Mouse (Mus musculus): ENCODE data around the gene Tmbim1. TPM values are rescaled to one million over a fixed set of nuclear protein-coding genes. Genes with fewer than 3 reads are reported as not detected.
A peak's percentile ranks its signal among the peaks of the same experiment; 100 is the strongest.

The Tmbim1 gene
- polyA plus RNA-seq, 1 experiment: 60.8 TPM

DNA sequence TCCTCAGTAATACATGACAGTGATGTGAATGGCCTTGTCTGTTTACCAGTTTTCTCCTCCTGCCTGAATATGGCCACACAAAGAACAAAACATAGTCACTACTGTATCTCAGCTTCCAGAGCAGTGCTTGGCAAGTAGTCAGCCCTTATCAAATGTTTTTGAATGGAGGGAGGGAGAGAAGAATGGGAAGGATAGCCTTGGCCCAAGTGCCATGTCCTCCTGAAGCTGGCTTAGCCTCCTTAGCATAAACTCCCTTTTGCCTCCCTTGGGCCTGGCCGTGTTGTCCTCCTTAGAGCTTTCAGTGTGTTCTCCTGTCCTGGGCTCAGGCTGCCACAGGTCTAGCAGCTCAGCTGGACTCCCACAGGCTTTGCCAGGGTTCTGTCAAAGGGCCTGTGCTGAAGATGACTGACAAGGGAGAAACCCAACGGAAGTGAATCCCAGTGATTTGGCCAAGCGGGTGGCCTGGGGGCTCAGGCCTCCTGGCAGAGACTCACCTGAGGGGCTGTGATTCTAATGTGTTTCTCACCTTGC lies 31.9 kb upstream of the Tmbim1 start:
- Histone ChIP-seq H3K4me3 (ENCODE audit: extremely low read depth, insufficient read depth, insufficient read length) (no peak overlapping the region), H3K4me1 (ENCODE audit: control insufficient read depth, insufficient read depth, insufficient read length) (no peaks in the 10 kb centered on the region; the same call in 1 of the 2 replicates), H3K36me3 (ENCODE audit: control insufficient read depth, insufficient read depth, low read length) (no peaks in the 10 kb centered on the region), H3K27ac (ENCODE audit: insufficient read depth, low read length) (no peak overlapping the region), H3K27me3 (ENCODE audit: control insufficient read depth, insufficient read depth, low read length) (no peaks in the 10 kb centered on the region)
- no peak for DNase-seq (ENCODE audit: low read depth in 1 of 2, low spot score in 2 of 2)
- TF ChIP-seq POLR2A (IDR thresholded peaks at IDR 0.05; ENCODE audit: low read depth, low read length) (no peak), CTCF (IDR thresholded peaks at IDR 0.05; ENCODE audit: extremely low read depth, insufficient read depth, insufficient read length, insufficient replicate concordance) (no peak)
- WGBS: 93% methylated on average over 3 of the region's 3 CpGs

DNA sequence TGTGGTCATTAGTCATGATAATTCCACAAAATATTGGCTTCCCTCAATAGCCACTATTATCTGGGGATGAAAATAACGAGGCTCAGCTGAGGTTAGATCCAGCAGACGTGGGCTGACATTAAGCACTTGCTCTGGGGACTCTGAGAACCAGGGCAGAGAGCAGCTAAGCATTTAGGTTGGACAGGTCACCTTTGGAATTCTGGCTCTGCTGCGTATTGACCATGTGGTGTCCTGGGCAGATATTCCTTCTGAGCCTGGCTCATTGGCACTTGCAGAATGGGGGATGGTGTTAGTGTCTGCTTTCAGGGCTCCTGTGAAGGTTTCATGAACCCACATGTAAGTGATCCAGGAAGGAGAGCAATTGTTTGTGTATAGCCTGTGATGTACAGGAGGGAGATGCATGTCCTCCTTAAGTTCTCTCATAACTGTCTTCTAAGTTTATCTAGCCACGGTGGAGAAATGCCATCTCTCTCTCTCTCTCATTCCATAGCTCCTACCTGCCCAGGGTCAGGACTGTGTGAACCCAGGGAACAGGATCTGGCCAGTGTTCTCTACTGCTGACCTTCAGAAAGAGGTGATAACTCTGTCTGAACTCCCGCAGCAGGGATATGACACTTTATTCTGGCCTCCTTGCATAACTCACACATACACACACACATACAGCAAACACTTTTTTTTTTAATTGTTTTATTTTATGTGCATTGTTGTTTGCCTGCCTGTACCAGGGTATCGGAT lies 30.2 kb upstream of the Tmbim1 start:
- Histone ChIP-seq H3K27me3 (ENCODE audit: control insufficient read depth, insufficient read depth, low read length) (no peaks in the 10 kb centered on the region), H3K4me1 (ENCODE audit: control insufficient read depth, insufficient read depth, insufficient read length) (no peaks in the 10 kb centered on the region; the same call in 1 of the 2 replicates), H3K27ac (ENCODE audit: insufficient read depth, low read length) (no peak overlapping the region), H3K36me3 (ENCODE audit: control insufficient read depth, insufficient read depth, low read length) (no peaks in the 10 kb centered on the region), H3K4me3 (ENCODE audit: extremely low read depth, insufficient read depth, insufficient read length) (no peak overlapping the region)
- DNase-seq (ENCODE audit: low read depth in 1 of 2, low spot score in 2 of 2): no peak
- TF ChIP-seq CTCF (IDR thresholded peaks at IDR 0.05; ENCODE audit: extremely low read depth, insufficient read depth, insufficient read length, insufficient replicate concordance) (no peak), POLR2A (IDR thresholded peaks at IDR 0.05; ENCODE audit: low read depth, low read length) (no peak)
- 80% methylated on average over 6 of the region's 6 CpGs for WGBS

DNA sequence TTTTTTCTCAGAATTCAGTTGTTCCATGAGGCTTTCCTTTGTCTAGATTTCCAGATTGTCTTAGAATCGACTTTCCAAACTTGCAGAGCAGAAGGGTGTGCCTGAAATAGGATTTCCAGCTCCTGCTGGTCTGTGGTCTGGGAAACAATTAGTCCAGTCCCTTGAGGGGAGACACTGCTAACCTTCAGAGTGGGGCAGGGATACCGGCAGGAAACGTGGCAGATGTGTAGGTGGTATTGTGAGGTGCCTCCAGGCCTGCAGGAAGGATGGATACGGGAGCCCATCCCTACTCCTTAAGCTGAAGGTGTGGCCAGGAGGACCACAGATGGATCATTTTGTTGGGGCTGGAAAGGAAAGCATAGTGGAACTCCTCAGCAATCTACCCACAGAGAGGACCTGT lies 29.6 kb upstream of the Tmbim1 start:
- no peaks in the 10 kb centered on the region; the same call in 1 of the 2 replicates for H3K4me1 ChIP-seq (ENCODE audit: control insufficient read depth, insufficient read depth, insufficient read length)
- H3K27me3 ChIP-seq (ENCODE audit: control insufficient read depth, insufficient read depth, low read length): no peaks in the 10 kb centered on the region
- no peak for DNase-seq (ENCODE audit: low read depth in 1 of 2, low spot score in 2 of 2)
- no peaks in the 10 kb centered on the region for H3K36me3 ChIP-seq (ENCODE audit: control insufficient read depth, insufficient read depth, low read length)
- H3K27ac ChIP-seq (ENCODE audit: insufficient read depth, low read length): no peak overlapping the region
- no peak overlapping the region for H3K4me3 ChIP-seq (ENCODE audit: extremely low read depth, insufficient read depth, insufficient read length)
- 83% methylated on average over 4 of the region's 4 CpGs for WGBS
- TF ChIP-seq CTCF (IDR thresholded peaks at IDR 0.05; ENCODE audit: extremely low read depth, insufficient read depth, insufficient read length, insufficient replicate concordance): no peak
- no peak for TF ChIP-seq POLR2A (IDR thresholded peaks at IDR 0.05; ENCODE audit: low read depth, low read length)

DNA sequence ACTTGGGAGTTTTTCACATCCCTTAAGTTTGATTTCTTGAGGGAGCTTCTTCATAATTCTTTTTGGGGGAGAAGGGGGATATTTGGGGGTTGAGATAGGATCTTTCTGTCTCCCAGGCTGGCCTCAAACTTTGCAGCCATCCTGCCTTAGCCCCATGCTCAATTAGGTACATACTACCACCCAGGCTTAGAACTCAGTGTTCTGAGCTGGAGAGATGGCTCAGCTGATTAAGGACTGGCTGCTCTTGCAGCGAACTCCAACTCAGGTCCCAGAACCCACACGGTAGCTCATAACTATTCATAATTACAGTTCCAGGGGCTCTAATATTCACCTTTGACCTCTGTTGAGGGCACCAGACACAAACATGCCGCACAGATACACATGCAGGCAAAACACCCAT lies 29.2 kb upstream of the Tmbim1 start:
- TF ChIP-seq POLR2A (IDR thresholded peaks at IDR 0.05; ENCODE audit: low read depth, low read length): no peak
- TF ChIP-seq CTCF (IDR thresholded peaks at IDR 0.05; ENCODE audit: extremely low read depth, insufficient read depth, insufficient read length, insufficient replicate concordance): no peak
- H3K27me3 ChIP-seq (ENCODE audit: control insufficient read depth, insufficient read depth, low read length): no peaks in the 10 kb centered on the region
- 89% methylated on average over 3 of the region's 3 CpGs for WGBS
- H3K4me3 ChIP-seq (ENCODE audit: extremely low read depth, insufficient read depth, insufficient read length): no peak overlapping the region
- no peaks in the 10 kb centered on the region for H3K36me3 ChIP-seq (ENCODE audit: control insufficient read depth, insufficient read depth, low read length)
- DNase-seq (ENCODE audit: low read depth in 1 of 2, low spot score in 2 of 2): no peak
- H3K4me1 ChIP-seq (ENCODE audit: control insufficient read depth, insufficient read depth, insufficient read length): no peaks in the 10 kb centered on the region; the same call in 1 of the 2 replicates
- H3K27ac ChIP-seq (ENCODE audit: insufficient read depth, low read length): no peak overlapping the region

DNA sequence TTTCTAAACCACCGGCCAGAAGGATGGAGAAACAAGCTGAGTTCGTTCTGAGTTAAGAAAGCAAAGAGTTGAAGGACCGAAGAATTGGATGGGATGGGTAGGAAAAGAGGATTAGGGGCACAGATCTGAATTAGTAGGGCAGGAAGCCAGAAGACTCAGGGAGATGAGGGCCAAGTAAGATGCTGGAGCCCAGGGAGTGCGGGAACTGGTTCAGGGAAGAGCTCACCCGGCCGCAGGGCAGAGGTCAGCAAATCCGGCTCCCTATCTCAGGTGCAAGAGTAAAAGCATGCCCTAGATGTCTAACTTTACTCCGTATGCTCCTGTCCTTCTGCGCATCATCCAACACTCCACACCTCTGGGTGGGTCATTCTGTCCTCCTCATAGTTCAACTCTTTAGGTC lies 27.5 kb upstream of the Tmbim1 start:
- H3K27me3 ChIP-seq (ENCODE audit: control insufficient read depth, insufficient read depth, low read length): no peaks in the 10 kb centered on the region
- WGBS: 17% methylated on average over 9 of the region's 9 CpGs
- no peaks in the 10 kb centered on the region; the same call in 1 of the 2 replicates for H3K4me1 ChIP-seq (ENCODE audit: control insufficient read depth, insufficient read depth, insufficient read length)
- no peak overlapping the region for H3K27ac ChIP-seq (ENCODE audit: insufficient read depth, low read length)
- TF ChIP-seq POLR2A (IDR thresholded peaks at IDR 0.05; ENCODE audit: low read depth, low read length) (no peak), CTCF (IDR thresholded peaks at IDR 0.05; ENCODE audit: extremely low read depth, insufficient read depth, insufficient read length, insufficient replicate concordance) (no peak)
- no peaks in the 10 kb centered on the region for H3K36me3 ChIP-seq (ENCODE audit: control insufficient read depth, insufficient read depth, low read length)
- peak overlapping the region; percentile 56 for H3K4me3 ChIP-seq (ENCODE audit: extremely low read depth, insufficient read depth, insufficient read length)
- no peak for DNase-seq (ENCODE audit: low read depth in 1 of 2, low spot score in 2 of 2)

DNA sequence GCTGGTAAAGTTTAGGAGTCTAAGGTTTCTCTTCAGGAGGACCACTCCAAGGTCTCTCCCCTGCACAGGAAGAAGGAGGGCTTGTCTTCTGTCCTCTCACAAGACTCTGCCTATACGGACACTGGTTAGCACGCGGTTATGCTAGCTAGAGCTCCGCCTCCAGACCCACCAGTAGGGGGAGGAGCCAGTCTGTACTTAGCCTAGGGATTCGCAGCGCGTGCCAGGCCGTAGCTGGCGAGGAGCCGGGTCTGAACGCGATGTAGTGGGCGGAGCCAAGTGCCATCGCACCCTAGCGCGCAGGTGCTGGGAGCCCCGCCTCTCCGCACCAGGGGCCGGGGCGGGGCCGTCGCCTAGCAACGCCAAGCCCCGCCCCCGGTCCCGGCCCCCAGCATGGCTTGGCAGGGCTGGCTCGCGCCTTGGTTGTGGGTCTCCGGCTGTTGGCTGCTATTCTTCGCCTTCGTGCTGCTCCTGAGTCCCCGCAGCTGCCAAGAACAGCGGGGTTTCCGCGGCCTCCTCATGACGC lies 26.9 kb upstream of the Tmbim1 start:
- WGBS: under 1% methylated on average over 33 of the region's 36 CpGs
- peak; percentile 90 to 91 for DNase-seq (ENCODE audit: low read depth in 1 of 2, low spot score in 2 of 2)
- Histone ChIP-seq H3K4me3 (ENCODE audit: extremely low read depth, insufficient read depth, insufficient read length) (peak overlapping the region; percentile 56), H3K27me3 (ENCODE audit: control insufficient read depth, insufficient read depth, low read length) (no peaks in the 10 kb centered on the region), H3K27ac (ENCODE audit: insufficient read depth, low read length) (no peak overlapping the region), H3K4me1 (ENCODE audit: control insufficient read depth, insufficient read depth, insufficient read length) (no peaks in the 10 kb centered on the region; the same call in 1 of the 2 replicates), H3K36me3 (ENCODE audit: control insufficient read depth, insufficient read depth, low read length) (no peaks in the 10 kb centered on the region)
- TF ChIP-seq POLR2A (IDR thresholded peaks at IDR 0.05; ENCODE audit: low read depth, low read length) (no peak), CTCF (IDR thresholded peaks at IDR 0.05; ENCODE audit: extremely low read depth, insufficient read depth, insufficient read length, insufficient replicate concordance) (no peak)
